Mouse (Mus musculus): ENCODE results near the gene Dcxr. TPM values are rescaled to one million over a fixed set of nuclear protein-coding genes. Genes with fewer than 3 reads are reported as not detected.

The Dcxr gene
- 10 to 100 TPM; 13.6 to 22.1 TPM for polyA plus RNA-seq (2017; shearing (Covaris generic))

DNA sequence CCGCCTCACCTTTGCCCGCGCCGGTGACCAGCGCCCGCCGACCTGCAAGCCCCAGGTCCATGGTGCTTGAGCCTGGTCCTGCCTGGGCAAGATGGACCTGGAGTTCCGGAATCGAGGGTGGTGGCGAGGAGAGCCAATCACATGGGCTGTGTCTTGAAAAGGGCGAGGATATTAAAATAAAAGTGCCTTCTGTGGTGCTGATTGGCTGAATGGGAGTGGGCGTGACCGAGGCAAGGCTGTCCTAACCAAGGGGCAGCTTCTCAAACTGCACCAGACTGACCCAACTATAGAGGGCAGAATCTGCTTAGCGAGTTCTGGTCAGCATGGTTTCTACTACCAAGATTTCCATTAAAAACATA lies at the start of gene Dcxr:
Gene Dcxr (minus strand): TSS at position 113 of the 359 bp plus-strand sequence.

DNA sequence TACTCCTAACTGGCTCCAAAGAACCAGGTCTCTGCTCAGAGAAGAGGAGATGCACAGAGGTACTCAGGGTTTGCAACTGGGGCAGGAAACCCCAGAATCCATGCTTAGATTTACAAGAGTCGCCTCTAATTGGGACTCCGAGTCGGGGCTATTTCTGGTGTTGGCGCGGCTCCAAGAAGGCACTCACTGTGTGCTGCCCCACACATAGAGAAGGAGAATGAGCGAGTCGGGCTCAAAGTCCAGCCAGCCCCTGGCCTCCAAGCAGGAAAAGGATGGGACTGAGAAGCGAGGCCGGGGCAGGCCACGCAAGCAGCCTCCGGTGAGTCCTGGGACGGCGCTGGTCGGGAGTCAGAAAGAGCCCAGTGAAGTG lies 35.6 kb upstream of the Dcxr start, which contains the start of gene Hmga1b:
Gene Hmga1b (plus strand): TSS at position 123 of the 370 bp plus-strand sequence.

DNA sequence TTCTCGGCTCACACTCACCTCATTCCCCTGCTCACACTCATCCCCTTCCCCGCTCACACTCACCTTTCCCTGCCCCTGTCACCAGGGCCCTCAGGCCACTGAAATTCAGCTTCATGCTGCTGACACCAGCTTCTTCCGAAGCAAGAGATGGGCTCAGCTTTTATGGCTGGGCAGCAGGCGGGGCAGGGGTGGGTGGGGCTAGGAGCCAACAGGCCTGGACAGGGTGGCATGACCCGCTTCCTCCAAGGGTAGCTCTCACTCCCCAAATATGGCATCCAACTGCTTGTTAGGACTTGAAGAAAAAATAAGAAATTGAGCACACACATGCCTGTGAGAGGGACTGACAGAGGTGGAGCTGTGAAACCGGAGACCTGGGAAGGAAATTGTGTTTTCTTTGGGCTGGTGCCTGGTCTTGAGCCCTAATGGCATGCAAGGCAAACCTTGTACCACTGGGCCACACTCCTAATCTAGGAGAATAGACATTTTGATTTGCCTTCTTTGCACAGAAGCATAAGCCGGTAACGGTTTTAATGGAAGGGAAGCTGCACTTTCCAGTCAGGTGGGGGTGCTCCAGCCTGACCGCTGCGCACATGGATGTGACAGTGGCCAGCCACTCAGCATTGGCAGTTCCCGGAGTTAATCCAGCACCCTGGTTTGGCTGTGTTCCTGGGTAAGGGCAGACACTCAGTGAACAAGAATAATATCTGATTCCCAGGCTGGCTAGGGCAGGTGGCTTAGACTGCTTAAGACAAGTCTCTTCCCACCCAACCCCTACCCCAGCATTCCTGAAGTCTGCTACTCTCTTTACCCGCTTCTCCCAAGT lies 5.0 kb upstream of the Dcxr start, which contains the start of gene Cbr2:
Gene Cbr2 (minus strand): TSS at position 257 of the 823 bp plus-strand sequence.

DNA sequence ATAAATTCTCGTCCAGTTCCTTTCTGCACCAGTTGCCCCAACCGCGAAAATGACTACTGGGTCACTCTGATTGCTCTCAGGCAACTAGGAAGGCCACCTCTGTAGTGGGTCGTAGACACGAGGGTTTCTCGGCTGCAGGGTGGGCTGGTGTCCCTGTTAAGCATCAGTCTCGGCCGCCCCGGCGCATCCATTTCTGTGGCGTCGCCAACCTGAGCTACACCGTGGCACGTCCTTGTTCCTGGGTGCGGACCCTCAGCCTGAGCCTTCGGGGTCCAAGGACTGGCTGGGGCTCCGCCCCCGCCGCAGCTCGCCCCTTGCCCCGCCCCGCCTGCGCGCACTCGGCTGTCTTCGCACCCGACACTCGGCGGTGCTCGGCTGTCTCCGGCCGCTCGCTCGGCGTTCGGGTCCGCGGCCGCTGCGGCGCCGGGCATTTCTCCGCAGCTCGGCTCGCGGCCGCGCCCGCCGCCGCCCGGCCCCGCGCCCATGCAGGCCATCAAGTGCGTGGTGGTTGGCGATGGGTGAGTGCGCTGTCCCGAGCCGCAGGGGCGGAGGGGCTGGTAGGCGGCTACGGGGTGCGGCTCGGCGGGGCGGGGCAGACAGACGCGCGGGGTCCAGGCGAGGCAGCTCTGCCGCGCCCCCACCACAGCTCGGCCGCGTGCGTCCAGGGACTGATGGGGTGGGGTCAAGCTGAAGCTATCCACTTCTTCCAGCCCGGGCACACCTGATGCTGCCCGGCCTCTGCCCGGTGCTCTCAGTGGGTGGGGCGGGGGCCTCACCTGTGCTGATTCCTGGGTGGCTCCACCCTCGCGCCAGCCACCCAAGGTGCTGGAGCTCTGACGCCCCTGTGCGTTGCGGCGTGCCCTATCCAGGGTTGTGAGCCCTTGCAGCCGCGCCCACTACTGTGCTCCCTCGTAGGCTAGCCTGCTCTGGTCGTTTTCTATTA lies 5.7 kb downstream of the Dcxr start, which contains the start of gene Rac3:
Gene Rac3 (plus strand): TSS at position 347 of the 943 bp plus-strand sequence.

DNA sequence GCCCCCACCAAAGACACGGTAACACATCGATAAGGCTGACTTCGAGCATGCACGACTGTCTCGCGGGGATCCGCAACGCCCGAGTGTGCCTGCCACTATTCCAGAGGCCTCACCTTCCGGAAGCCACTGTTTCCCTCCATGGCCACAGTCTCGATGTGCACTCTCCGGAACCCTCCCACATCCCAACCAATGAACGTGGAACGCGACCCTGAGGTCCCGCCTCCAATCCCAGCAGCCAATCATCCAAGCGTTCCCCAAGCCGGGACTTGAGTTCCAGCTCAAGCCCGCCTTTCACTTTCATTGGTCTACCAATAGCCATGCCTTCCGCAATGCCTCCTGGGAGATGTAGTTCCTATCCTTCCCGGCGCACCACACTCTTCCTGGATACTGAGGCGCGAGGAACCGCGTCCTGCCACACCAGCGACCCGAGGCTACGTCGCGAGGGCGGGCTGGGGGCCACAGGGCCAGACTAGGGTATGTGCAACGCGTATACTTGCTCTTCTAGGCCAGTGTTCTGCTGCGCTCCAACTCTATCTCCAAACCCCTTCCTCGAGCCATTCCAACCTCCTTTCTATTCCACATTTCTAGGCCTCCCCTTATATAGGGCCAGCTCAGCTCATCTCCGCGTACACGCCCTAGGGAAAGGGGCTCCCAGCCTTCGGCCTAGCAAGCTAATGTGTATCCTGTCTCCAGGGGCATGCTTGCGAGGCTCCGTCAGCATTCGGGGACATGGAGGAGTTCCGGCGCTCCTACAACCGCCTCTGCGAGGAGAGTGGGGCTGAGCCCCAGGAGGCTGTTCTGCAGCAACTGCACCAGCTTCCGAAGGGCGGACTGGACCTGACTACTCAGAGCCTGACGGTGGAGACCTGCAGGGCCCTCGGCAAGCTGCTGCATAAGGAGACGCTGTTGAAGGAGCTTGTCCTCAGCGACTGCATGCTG lies 13.2 kb downstream of the Dcxr start, which contains the start of the genes Cenpx and Lrrc45:
Gene Cenpx (minus strand): TSS at position 159 of the 939 bp plus-strand sequence.
Gene Lrrc45 (plus strand): TSS at position 346 of the 939 bp plus-strand sequence.

Other genes with a start within 250 kb of the Dcxr start
- 10 to 100 TPM; 54.0 to 85.3 TPM for gene Mrpl12, start 242.7 kb downstream of the Dcxr start, polyA plus RNA-seq (2017; shearing (Covaris generic))
- gene Slc25a10, start 235.4 kb downstream of the Dcxr start, polyA plus RNA-seq (2017; shearing (Covaris generic)): 10 to 100 TPM in 1 of 2 experiments, 1 to 10 TPM in 1; 8.9 to 11.6 TPM
- not detected for gene Gcgr, start 196.6 kb downstream of the Dcxr start, polyA plus RNA-seq (2017; shearing (Covaris generic))
- 100 to 1,000 TPM; 116 to 170 TPM for gene Mcrip1, start 177.6 kb downstream of the Dcxr start, polyA plus RNA-seq (2017; shearing (Covaris generic))
- gene Ppp1r27, start 176.1 kb downstream of the Dcxr start, polyA plus RNA-seq (2017; shearing (Covaris generic)): not detected
- gene P4hb, start 154.0 kb downstream of the Dcxr start, polyA plus RNA-seq (2017; shearing (Covaris generic)): 100 to 1,000 TPM; 254 to 278 TPM
- gene Arhgdia, start 145.7 kb downstream of the Dcxr start, polyA plus RNA-seq (2017; shearing (Covaris generic)): 100 to 1,000 TPM; 711 to 836 TPM
- gene Alyref, start 128.9 kb downstream of the Dcxr start, polyA plus RNA-seq (2017; shearing (Covaris generic)): 100 to 1,000 TPM; 330 to 378 TPM
- gene Anapc11, start 128.9 kb downstream of the Dcxr start, polyA plus RNA-seq (2017; shearing (Covaris generic)): 100 to 1,000 TPM; 108 to 129 TPM
- gene Npb, start 118.8 kb downstream of the Dcxr start, polyA plus RNA-seq (2017; shearing (Covaris generic)): 1 to 10 TPM in 1 of 2 experiments, under 1 TPM in 1; 0.55 to 2.3 TPM
- gene Pcyt2, start 109.3 kb downstream of the Dcxr start, polyA plus RNA-seq (2017; shearing (Covaris generic)): 100 to 1,000 TPM; 101 to 127 TPM
- gene Sirt7, start 102.0 kb downstream of the Dcxr start, polyA plus RNA-seq (2017; shearing (Covaris generic)): 100 to 1,000 TPM; 166 to 248 TPM
- gene Mafg, start 93.7 kb downstream of the Dcxr start, polyA plus RNA-seq (2017; shearing (Covaris generic)): 10 to 100 TPM; 20.6 to 22.5 TPM
- gene Pycr1, start 83.5 kb downstream of the Dcxr start, polyA plus RNA-seq (2017; shearing (Covaris generic)): under 1 TPM; 0.23 to 0.66 TPM
- gene Myadml2, start 79.1 kb downstream of the Dcxr start, polyA plus RNA-seq (2017; shearing (Covaris generic)): under 1 TPM; 0.36 to 0.41 TPM
- gene Notum, start 66.1 kb downstream of the Dcxr start, polyA plus RNA-seq (2017; shearing (Covaris generic)): not detected
- 100 to 1,000 TPM; 160 to 177 TPM for gene Aspscr1, start 54.3 kb downstream of the Dcxr start, polyA plus RNA-seq (2017; shearing (Covaris generic))
- 100 to 1,000 TPM; 104 to 146 TPM for gene Cenpx, start 13.5 kb downstream of the Dcxr start, polyA plus RNA-seq (2017; shearing (Covaris generic))
- gene Lrrc45, start 13.4 kb downstream of the Dcxr start, polyA plus RNA-seq (2017; shearing (Covaris generic)): 10 to 100 TPM; 37.3 to 49.3 TPM
- 1 to 10 TPM; 1.4 TPM for gene Rac3, start 5.8 kb downstream of the Dcxr start, polyA plus RNA-seq (2017; shearing (Covaris generic))
- 1 to 10 TPM in 1 of 2 experiments, not detected in 1; 8.5 TPM for gene Cbr2, start 4.8 kb upstream of the Dcxr start, polyA plus RNA-seq (2017; shearing (Covaris generic))
- 10 to 100 TPM; 15.6 to 15.9 TPM for gene Hmga1b, start 35.5 kb upstream of the Dcxr start, polyA plus RNA-seq (2017; shearing (Covaris generic))
- gene Rfng, start 56.9 kb upstream of the Dcxr start, polyA plus RNA-seq (2017; shearing (Covaris generic)): 10 to 100 TPM; 31.9 to 32.2 TPM
- 100 to 1,000 TPM; 132 to 179 TPM for gene Gps1, start 57.0 kb upstream of the Dcxr start, polyA plus RNA-seq (2017; shearing (Covaris generic))
- gene Dus1l, start 69.1 kb upstream of the Dcxr start, polyA plus RNA-seq (2017; shearing (Covaris generic)): 10 to 100 TPM; 63.8 to 80.4 TPM
- gene Fasn, start 97.3 kb upstream of the Dcxr start, polyA plus RNA-seq (2017; shearing (Covaris generic)): 10 to 100 TPM; 22.8 to 39.0 TPM
- under 1 TPM; 0.06 to 0.24 TPM for gene Ccdc57, start 205.6 kb upstream of the Dcxr start, polyA plus RNA-seq (2017; shearing (Covaris generic))
- 10 to 100 TPM; 10.0 to 24.2 TPM for gene Slc16a3, start 221.2 kb upstream of the Dcxr start, polyA plus RNA-seq (2017; shearing (Covaris generic))